Mouse (Mus musculus) CH12.LX (cell line): ENCODE results near the gene 0610012G03Rik.

Experiments
- BHLHE40 ChIP-seq: IDR thresholded peaks from 2 replicates; pipeline ENCODE4 v1.6.1; 2011; ENCODE audit warnings: mild to moderate bottlenecking, low read depth, low read length, improper control_type of control experiment
- CHD2 ChIP-seq: IDR thresholded peaks from 2 replicates; pipeline ENCODE4 v1.6.1; 2011; ENCODE audit warnings: low read length, improper control_type of control experiment
- CTCF ChIP-seq, 2 experiments: IDR thresholded peaks in 1 of 2; conservative IDR thresholded peaks in 1 of 2; 2 replicates each; pipeline ENCODE4 v1.5.1; 2011 to 2012; ENCODE audit warnings: low read depth in 2 of 2, low read length in 2 of 2, improper control_type of control experiment in 1 of 2, inconsistent platforms in 1 of 2, mild to moderate bottlenecking in 1 of 2, moderate library complexity in 1 of 2
- ELF1 ChIP-seq: IDR thresholded peaks from 2 replicates; pipeline ENCODE4 v1.6.1; 2014; ENCODE audit warnings: low read depth, mild to moderate bottlenecking, inconsistent platforms, low read length, improper control_type of control experiment
- EP300 ChIP-seq: IDR thresholded peaks from 2 replicates; pipeline ENCODE4 v1.6.1; 2011; ENCODE audit warnings: low read length, improper control_type of control experiment
- ETS1 ChIP-seq: conservative IDR thresholded peaks from 2 replicates; pipeline ENCODE4 v1.6.1; 2012; ENCODE audit warnings: low read depth, mild to moderate bottlenecking, inconsistent platforms, low read length, improper control_type of control experiment, moderate library complexity
- MAX ChIP-seq: IDR thresholded peaks from 2 replicates; pipeline ENCODE4 v1.6.1; 2011; ENCODE audit warnings: low read length, improper control_type of control experiment
- MXI1 ChIP-seq: IDR thresholded peaks from 2 replicates; pipeline ENCODE4 v1.6.1; 2011; ENCODE audit warnings: mild to moderate bottlenecking, low read depth, low read length, improper control_type of control experiment
- MYC ChIP-seq: IDR thresholded peaks from 2 replicates; pipeline ENCODE4 v1.6.1; 2011; ENCODE audit warnings: low read depth, mild to moderate bottlenecking, improper control_type of control experiment, low read length
- POLR2A ChIP-seq: IDR thresholded peaks from 2 replicates; pipeline ENCODE4 v1.6.1; 2011; ENCODE audit warnings: low read depth, mild to moderate bottlenecking, improper control_type of control experiment, low read length
- TBP ChIP-seq: conservative IDR thresholded peaks from 2 replicates; pipeline ENCODE4 v1.6.1; 2011; ENCODE audit warnings: low read depth, low read length, improper control_type of control experiment
- TCF12 ChIP-seq: IDR thresholded peaks from 2 replicates; pipeline ENCODE4 v1.6.1; 2014; ENCODE audit warnings: low read depth, mild to moderate bottlenecking, inconsistent platforms, low read length, improper control_type of control experiment
- UBTF ChIP-seq: IDR thresholded peaks from 2 replicates; pipeline ENCODE4 v1.6.1; 2012; ENCODE audit warnings: low read depth, mild to moderate bottlenecking, inconsistent platforms, low read length, improper control_type of control experiment, moderate library complexity

DNA sequence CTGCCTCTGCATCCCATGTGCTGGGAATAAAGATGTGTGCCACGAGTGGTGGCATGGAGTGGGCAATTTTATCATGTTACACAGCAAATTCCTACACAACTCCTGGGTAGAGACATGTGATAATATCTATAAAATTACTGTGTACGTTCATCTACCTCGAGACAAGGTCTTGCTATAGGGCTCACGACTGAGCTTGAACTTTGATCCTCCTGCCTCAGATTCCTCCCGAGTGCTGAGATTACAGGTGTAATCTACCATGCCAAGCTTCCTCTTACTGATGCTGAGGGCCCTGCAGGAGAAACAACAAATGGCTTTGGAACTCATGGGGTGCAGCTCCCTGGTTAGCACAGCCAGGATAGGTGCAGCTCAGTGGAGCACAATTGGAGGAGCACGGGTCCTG, 23.9 kb downstream of the 0610012G03Rik start:
- TF ChIP-seq CTCF (conservative IDR thresholded peaks at IDR 0.05 in 1 of 2, IDR thresholded peaks at IDR 0.05 in 1 of 2; ENCODE audit: low read depth in 2 of 2, low read length in 2 of 2): no peak
- TF ChIP-seq UBTF: no peak
- no peak for TF ChIP-seq BHLHE40
- TF ChIP-seq MYC: no peak
- no peak for TF ChIP-seq ELF1
- TF ChIP-seq MXI1: no peak
- no peak for TF ChIP-seq TCF12
- no peak for TF ChIP-seq MAX
- TF ChIP-seq ETS1: no peak
- TF ChIP-seq TBP: no peak
- TF ChIP-seq EP300: no peak
- TF ChIP-seq POLR2A: no peak
- no peak for TF ChIP-seq CHD2
